ENCODE assay signal across 14 mouse cellular contexts in the genomic region with DNA sequence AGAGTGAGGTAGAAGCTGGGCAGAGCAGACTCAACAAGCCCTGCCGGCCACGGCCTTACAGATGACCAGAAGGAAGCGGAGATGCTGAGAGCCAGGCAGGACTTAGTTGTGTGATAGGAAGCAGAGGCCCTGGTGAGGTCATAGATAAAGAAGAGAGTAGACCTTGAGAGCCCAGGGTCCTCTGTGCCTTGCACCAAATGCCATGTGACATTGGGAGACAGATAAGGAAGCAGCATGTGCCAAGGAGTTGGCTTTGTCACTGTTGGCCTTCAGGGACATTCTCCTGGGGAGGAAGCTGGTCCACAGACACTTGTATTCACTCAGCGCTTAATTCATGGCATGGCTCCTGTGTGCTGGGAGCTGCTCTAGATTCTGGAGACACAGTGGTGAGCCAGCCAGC. TPM values are rescaled to one million over a fixed set of nuclear protein-coding genes. Genes with fewer than 3 reads are reported as not detected.
DNase-seq lines count a peak whose midpoint lies in the region; ATAC-seq and TF ChIP-seq lines count a peak whose summit lies in the region.
"Had no signal": no experiment of that assay in that cellular context is flagged by ENCODE, and none has a peak within 500 bp of the region (broad histone marks: within the 10 kb centered on the region; RNA-seq: fewer than 3 reads in every experiment).

No protein-coding gene starts in this region.

- peak overlapping the region; percentile 60 for H3K27ac ChIP-seq in heart, postnatal 0 days (ENCODE audit: low read depth)
- H3K27ac ChIP-seq in midbrain, embryonic 15.5 days = no peak overlapping the region
- no peak overlapping the region for H3K27ac ChIP-seq in hindbrain, embryonic 10.5 days
- H3K27ac ChIP-seq: embryonic facial prominence, embryonic 13.5 days had no signal

- H3K9ac ChIP-seq in heart, postnatal 0 days (replicated peaks; ENCODE audit: low read depth, low read length) = no peak overlapping the region
- H3K9ac ChIP-seq in midbrain, embryonic 15.5 days = no peak overlapping the region
- H3K9ac ChIP-seq: embryonic facial prominence, embryonic 13.5 days had no signal

- H3K4me2 ChIP-seq in heart, postnatal 0 days (ENCODE audit: low read depth, low read length) = no peak overlapping the region
- H3K4me2 ChIP-seq in midbrain, embryonic 15.5 days = no peak overlapping the region
- H3K4me2 ChIP-seq: embryonic facial prominence, embryonic 13.5 days had no signal

- DNase-seq in cerebellum, adult 9-10 months = peak; percentile 58
- DNase-seq in cerebellum, postnatal 36 days = no peak
- peak; percentile 65 for DNase-seq in heart, postnatal 0 days (ENCODE audit: low spot score)
- DNase-seq in hindbrain, embryonic 10.5 days (ENCODE audit: low spot score) = no peak
- DNase-seq in gastrocnemius, postnatal 36 days = no peak
- DNase-seq: gastrocnemius, postnatal 10 days; kidney, postnatal 14 days had no signal

- peaks cover 89% of the 10 kb centered on the region for H3K36me3 ChIP-seq in megakaryocyte, embryonic 14.5 days (replicated peaks; ENCODE audit: low read length)
- H3K36me3 ChIP-seq in heart, postnatal 0 days (replicated peaks; ENCODE audit: control insufficient read depth, insufficient read depth, low read length) = peaks cover 16% of the 10 kb centered on the region
- H3K36me3 ChIP-seq in midbrain, embryonic 15.5 days (replicated peaks) = 0 out of 2 replicates have a peak, but pooled peaks cover 4% of the 10 kb centered on the region
- H3K36me3 ChIP-seq in hindbrain, embryonic 10.5 days = peaks cover 38% of the 10 kb centered on the region

- intact Hi-C loops in gastrocnemius, postnatal 36 days (cut with DNase I) = no loop called here

- 22% methylated on average over 4 of the region's 4 CpGs for WGBS in heart, postnatal 0 days
- 96% methylated on average over 4 of the region's 4 CpGs for WGBS in midbrain, embryonic 15.5 days
- 94% methylated on average over 4 of the region's 4 CpGs for WGBS in hindbrain, embryonic 10.5 days

- H3K4me3 ChIP-seq in megakaryocyte, embryonic 14.5 days (replicated peaks) = peak overlapping the region; percentile 79
- no peak overlapping the region for H3K4me3 ChIP-seq in heart, postnatal 0 days (ENCODE audit: low read depth, low read length)
- H3K4me3 ChIP-seq in midbrain, embryonic 15.5 days = no peak overlapping the region
- H3K4me3 ChIP-seq in hindbrain, embryonic 10.5 days = no peak overlapping the region
- H3K4me3 ChIP-seq: embryonic facial prominence, embryonic 13.5 days had no signal

- TF ChIP-seq EP300 in heart, postnatal 0 days (IDR thresholded peaks at IDR 0.05; ENCODE audit: low read depth) = 0 out of 2 replicates have a peak, but pooled peaks have one; percentile 53

- ATAC-seq in megakaryocyte, adult 5-6 weeks (ENCODE audit: poor library complexity, severe bottlenecking) = no peak
- peak; percentile 37 for ATAC-seq in heart, postnatal 0 days (ENCODE audit: insufficient read depth, low read depth)
- no peak for ATAC-seq in midbrain, embryonic 15.5 days (replicated peaks)
- ATAC-seq: forebrain, embryonic 14.5 days had no signal

- H3K27me3 ChIP-seq in megakaryocyte, embryonic 14.5 days (replicated peaks) = no peaks in the 10 kb centered on the region
- no peaks in the 10 kb centered on the region for H3K27me3 ChIP-seq in heart, postnatal 0 days (ENCODE audit: control insufficient read depth, insufficient read depth, low read length)
- no peaks in the 10 kb centered on the region for H3K27me3 ChIP-seq in midbrain, embryonic 15.5 days (replicated peaks)
- no peaks in the 10 kb centered on the region for H3K27me3 ChIP-seq in hindbrain, embryonic 10.5 days (ENCODE audit: insufficient read depth, poor library complexity, severe bottlenecking)
- H3K27me3 ChIP-seq: embryonic facial prominence, embryonic 13.5 days had no signal

- H3K4me1 ChIP-seq in megakaryocyte, embryonic 14.5 days = peaks cover 100% of the 10 kb centered on the region
- H3K4me1 ChIP-seq in heart, postnatal 0 days (ENCODE audit: control insufficient read depth, insufficient read depth) = peaks cover 56% of the 10 kb centered on the region
- peaks cover 28% of the 10 kb centered on the region for H3K4me1 ChIP-seq in midbrain, embryonic 15.5 days
- H3K4me1 ChIP-seq in hindbrain, embryonic 10.5 days (replicated peaks) = peaks cover 55% of the 10 kb centered on the region

- no peaks in the 10 kb centered on the region for H3K9me3 ChIP-seq in megakaryocyte, embryonic 14.5 days
- H3K9me3 ChIP-seq in heart, postnatal 0 days (replicated peaks; ENCODE audit: control insufficient read depth, low read length) = no peaks in the 10 kb centered on the region
- H3K9me3 ChIP-seq in midbrain, embryonic 15.5 days = no peaks in the 10 kb centered on the region
- H3K9me3 ChIP-seq in hindbrain, embryonic 10.5 days = no peaks in the 10 kb centered on the region
- H3K9me3 ChIP-seq: embryonic facial prominence, embryonic 13.5 days had no signal

- TF ChIP-seq CTCF in heart, postnatal 0 days (IDR thresholded peaks at IDR 0.05; ENCODE audit: low read depth) = no peak

RNA-seq across cellular contexts. Expression of gene Akt2, which starts 17.9 kb away (rescaled TPM):
- 72.3 and 86.4 TPM in 2 replicates for polyA plus RNA-seq in megakaryocyte, embryonic 14.5 days (2012; ENCODE audit: insufficient read depth, low replicate concordance)
- 40.2 TPM in 2 replicates for total RNA-seq in megakaryocyte, adult 5-6 weeks (2015)
- 53.8 and 55.7 TPM in 2 replicates for total RNA-seq in megakaryocyte, adult 5-6 weeks (2017)
- 129 and 138 TPM in 2 replicates for total RNA-seq in heart, postnatal 0 days (2014; rRNA removed; ENCODE audit: low replicate concordance)
- 74.0 and 80.5 TPM in 2 replicates for polyA plus RNA-seq in heart, postnatal 0 days (2015; fragmentation: Nextera tagmentation; extraction: Ambion mirVana)
- polyA plus RNA-seq in midbrain, embryonic 15.5 days (2015; fragmentation: Nextera tagmentation; extraction: Ambion mirVana) = 60.8 and 66.1 TPM in 2 replicates
- 89.0 and 93.5 TPM in 2 replicates for polyA plus RNA-seq in hindbrain, embryonic 10.5 days (2016; fragmentation: Nextera tagmentation; extraction: Ambion mirVana)
- 100 to 1,000 TPM; 135 to 142 TPM for total RNA-seq in gastrocnemius, postnatal 36 days (2021)

RNA-seq across cellular contexts. Expression of gene Ttc9b, which starts 44.4 kb away (rescaled TPM):
- not detected in 2 replicates for polyA plus RNA-seq in megakaryocyte, embryonic 14.5 days (2012; ENCODE audit: insufficient read depth, low replicate concordance)
- total RNA-seq in megakaryocyte, adult 5-6 weeks (2015) = not detected in 2 replicates
- not detected in 2 replicates for total RNA-seq in megakaryocyte, adult 5-6 weeks (2017)
- total RNA-seq in heart, postnatal 0 days (2014; rRNA removed; ENCODE audit: low replicate concordance) = not detected in 2 replicates
- not detected in 2 replicates for polyA plus RNA-seq in heart, postnatal 0 days (2015; fragmentation: Nextera tagmentation; extraction: Ambion mirVana)
- 71.9 and 74.4 TPM in 2 replicates for polyA plus RNA-seq in midbrain, embryonic 15.5 days (2015; fragmentation: Nextera tagmentation; extraction: Ambion mirVana)
- 3.3 and 10.9 TPM in 2 replicates for polyA plus RNA-seq in hindbrain, embryonic 10.5 days (2016; fragmentation: Nextera tagmentation; extraction: Ambion mirVana)
- total RNA-seq in gastrocnemius, postnatal 36 days (2021) = not detected
- polyA plus RNA-seq: liver, embryonic 16.5 days; thymus, postnatal 0 days had no signal

RNA-seq across cellular contexts. Expression of gene 2310022A10Rik, which starts 56.3 kb away (rescaled TPM):
- 19.6 and 32.1 TPM in 2 replicates for polyA plus RNA-seq in megakaryocyte, embryonic 14.5 days (2012; ENCODE audit: insufficient read depth, low replicate concordance)
- total RNA-seq in megakaryocyte, adult 5-6 weeks (2015) = 9.4 and 9.9 TPM in 2 replicates
- 3.3 and 7.2 TPM in 2 replicates for total RNA-seq in megakaryocyte, adult 5-6 weeks (2017)
- total RNA-seq in heart, postnatal 0 days (2014; rRNA removed; ENCODE audit: low replicate concordance) = 3.8 and 21.3 TPM in 2 replicates
- 39.7 and 41.8 TPM in 2 replicates for polyA plus RNA-seq in heart, postnatal 0 days (2015; fragmentation: Nextera tagmentation; extraction: Ambion mirVana)
- polyA plus RNA-seq in midbrain, embryonic 15.5 days (2015; fragmentation: Nextera tagmentation; extraction: Ambion mirVana) = 38.7 and 40.5 TPM in 2 replicates
- polyA plus RNA-seq in hindbrain, embryonic 10.5 days (2016; fragmentation: Nextera tagmentation; extraction: Ambion mirVana) = 36.3 and 39.3 TPM in 2 replicates
- total RNA-seq in gastrocnemius, postnatal 36 days (2021) = 100 to 1,000 TPM in 1 of 2 experiments, 10 to 100 TPM in 1; 96.8 to 127 TPM

RNA-seq across cellular contexts. Expression of gene Pld3, which starts 56.3 kb away (rescaled TPM):
- polyA plus RNA-seq in megakaryocyte, embryonic 14.5 days (2012; ENCODE audit: insufficient read depth, low replicate concordance) = 66.2 and 97.1 TPM in 2 replicates
- total RNA-seq in megakaryocyte, adult 5-6 weeks (2015) = 7.7 and 19.6 TPM in 2 replicates
- 6.6 and 8.0 TPM in 2 replicates for total RNA-seq in megakaryocyte, adult 5-6 weeks (2017)
- 37.3 and 58.5 TPM in 2 replicates for total RNA-seq in heart, postnatal 0 days (2014; rRNA removed; ENCODE audit: low replicate concordance)
- polyA plus RNA-seq in heart, postnatal 0 days (2015; fragmentation: Nextera tagmentation; extraction: Ambion mirVana) = 38.9 and 43.8 TPM in 2 replicates
- 156 and 157 TPM in 2 replicates for polyA plus RNA-seq in midbrain, embryonic 15.5 days (2015; fragmentation: Nextera tagmentation; extraction: Ambion mirVana)
- polyA plus RNA-seq in hindbrain, embryonic 10.5 days (2016; fragmentation: Nextera tagmentation; extraction: Ambion mirVana) = 55.7 and 73.2 TPM in 2 replicates
- total RNA-seq in gastrocnemius, postnatal 36 days (2021) = 10 to 100 TPM; 12.6 to 13.6 TPM

Comparison
In these comparisons a context has a peak if more than half of its experiments do, and no peak if none do; other contexts are left out.
1. DNase-seq: peak in cerebellum, adult 9-10 months (single experiment) and heart, postnatal 0 days (single experiment); none in cerebellum, postnatal 36 days (0 of 2), hindbrain, embryonic 10.5 days (single experiment) and gastrocnemius, postnatal 36 days (0 of 2).